Mouse (Mus musculus) inflammation-experienced regulatory T-cells (primary cell): ENCODE measurements around the gene Zfp420. TPM values are rescaled to one million over a fixed set of nuclear protein-coding genes. Genes with fewer than 3 reads are reported as not detected.

ENCODE experiments used
- polyA plus RNA-seq, 2 experiments: library from polyadenylated mRNA; unstranded; fragments of 100-300 nt; shearing (Covaris generic); gene quantifications; one replicate each; pipeline ENCODE4 v1.2.1; 2017

The Zfp420 gene
- polyA plus RNA-seq: 10 to 100 TPM in 1 of 2 experiments, 1 to 10 TPM in 1; 9.9 to 11.0 TPM

GRCm38 (mm10) chr7:29859532-29860517 lies at the start of gene Zfp420:
Gene Zfp420 (plus strand): TSS chr7:29859979.

GRCm38 (mm10) chr7:29815910-29816429 lies 43.8 kb upstream of the Zfp420 start, which contains the start of gene Zfp790:
Gene Zfp790 (plus strand): TSS chr7:29816114.

GRCm38 (mm10) chr7:29853219-29853842 lies 6.4 kb upstream of the Zfp420 start, which contains the start of gene Zfp940:
Gene Zfp940 (minus strand): TSS chr7:29853669.

GRCm38 (mm10) chr7:29905966-29906681 lies 46.3 kb downstream of the Zfp420 start, which contains the start of gene Zfp27:
Gene Zfp27 (minus strand): TSS chr7:29906572.

GRCm38 (mm10) chr7:29908130-29908950 lies 48.6 kb downstream of the Zfp420 start, which contains the start of gene Zfp383:
Gene Zfp383 (plus strand): TSS chr7:29908223.

Other genes starting within 250 kb of the Zfp420 start
- gene Catsperg2, start 132.9 kb upstream of the Zfp420 start, polyA plus RNA-seq: 1 to 10 TPM in 1 of 2 experiments, under 1 TPM in 1; 0.08 to 1.5 TPM
- 10 to 100 TPM; 17.1 to 17.3 TPM for gene Zfp84, start 91.4 kb upstream of the Zfp420 start, polyA plus RNA-seq
- 1 to 10 TPM; 1.1 to 1.9 TPM for gene Zfp30, start 76.0 kb upstream of the Zfp420 start, polyA plus RNA-seq
- 10 to 100 TPM; 18.8 to 32.3 TPM for gene Zfp790, start 43.9 kb upstream of the Zfp420 start, polyA plus RNA-seq
- 1 to 10 TPM; 4.9 to 6.6 TPM for gene Zfp940, start 6.3 kb upstream of the Zfp420 start, polyA plus RNA-seq
- gene Zfp27, start 46.6 kb downstream of the Zfp420 start, polyA plus RNA-seq: 1 to 10 TPM; 5.1 to 9.6 TPM
- gene Zfp383, start 48.2 kb downstream of the Zfp420 start, polyA plus RNA-seq: under 1 TPM; 0.64 to 0.82 TPM
- gene Zfp74, start 94.1 kb downstream of the Zfp420 start, polyA plus RNA-seq: 10 to 100 TPM in 1 of 2 experiments, 1 to 10 TPM in 1; 7.1 to 11.7 TPM
- 1 to 10 TPM; 8.0 to 8.3 TPM for gene Zfp568, start 124.0 kb downstream of the Zfp420 start, polyA plus RNA-seq
- 10 to 100 TPM in 1 of 2 experiments, 1 to 10 TPM in 1; 4.5 to 10.7 TPM for gene Zfp14, start 191.4 kb downstream of the Zfp420 start, polyA plus RNA-seq
- gene Zfp82, start 212.9 kb downstream of the Zfp420 start, polyA plus RNA-seq: 10 to 100 TPM in 1 of 2 experiments, 1 to 10 TPM in 1; 9.1 to 18.0 TPM
- 1 to 10 TPM; 1.0 to 1.7 TPM for gene Gm26920, start 230.4 kb downstream of the Zfp420 start, polyA plus RNA-seq
- 1 to 10 TPM; 9.8 to 9.9 TPM for gene Zfp566, start 230.5 kb downstream of the Zfp420 start, polyA plus RNA-seq
- 10 to 100 TPM; 59.3 to 66.2 TPM for gene Zfp260, start 234.8 kb downstream of the Zfp420 start, polyA plus RNA-seq